Mouse (Mus musculus): ENCODE measurements around the gene Hoxc5. TPM values are rescaled to one million over a fixed set of nuclear protein-coding genes. Genes with fewer than 3 reads are reported as not detected.

The Hoxc5 gene
- polyA plus RNA-seq, 1 experiment = 14.7 TPM

- no peak for TF ChIP-seq GATA1 (IDR thresholded peaks at IDR 0.05; ENCODE audit: low read length)
Measured at GRCm38 (mm10) chr15:103041613-103042012, 74.4 kb downstream of the Hoxc5 start.

- TF ChIP-seq GATA1 (IDR thresholded peaks at IDR 0.05; ENCODE audit: low read length) = no peak
Measured at GRCm38 (mm10) chr15:103042209-103042608, 75.0 kb downstream of the Hoxc5 start.

GRCm38 (mm10) chr15:103051670-103052069 lies 84.4 kb downstream of the Hoxc5 start:
- no peak for TF ChIP-seq GATA1 (IDR thresholded peaks at IDR 0.05; ENCODE audit: low read length)

- no peak for TF ChIP-seq GATA1 (IDR thresholded peaks at IDR 0.05; ENCODE audit: low read length)
Measured at GRCm38 (mm10) chr15:103053210-103053609, 86.0 kb downstream of the Hoxc5 start.

- no peak for TF ChIP-seq GATA1 (IDR thresholded peaks at IDR 0.05; ENCODE audit: low read length)
Measured at GRCm38 (mm10) chr15:103056396-103056795, 89.2 kb downstream of the Hoxc5 start.

GRCm38 (mm10) chr15:103058715-103059114 lies 91.5 kb downstream of the Hoxc5 start:
- TF ChIP-seq GATA1 (IDR thresholded peaks at IDR 0.05; ENCODE audit: low read length) = no peak

- no peak for TF ChIP-seq GATA1 (IDR thresholded peaks at IDR 0.05; ENCODE audit: low read length)
Measured at GRCm38 (mm10) chr15:103059393-103059992, 92.2 kb downstream of the Hoxc5 start.

- no peak for TF ChIP-seq GATA1 (IDR thresholded peaks at IDR 0.05; ENCODE audit: low read length)
Measured at GRCm38 (mm10) chr15:103060021-103060340, 92.7 kb downstream of the Hoxc5 start.

- TF ChIP-seq GATA1 (IDR thresholded peaks at IDR 0.05; ENCODE audit: low read length) = no peak
Measured at GRCm38 (mm10) chr15:103060341-103061130, 93.3 kb downstream of the Hoxc5 start.

GRCm38 (mm10) chr15:103061131-103061825 lies 94.0 kb downstream of the Hoxc5 start:
- TF ChIP-seq GATA1 (IDR thresholded peaks at IDR 0.05; ENCODE audit: low read length) = no peak

- TF ChIP-seq GATA1 (IDR thresholded peaks at IDR 0.05; ENCODE audit: low read length) = no peak
Measured at GRCm38 (mm10) chr15:103061988-103062387, 94.7 kb downstream of the Hoxc5 start.

GRCm38 (mm10) chr15:103065642-103066041 lies 98.4 kb downstream of the Hoxc5 start:
- no peak for TF ChIP-seq GATA1 (IDR thresholded peaks at IDR 0.05; ENCODE audit: low read length)

Other genes with a start within 250 kb of the Hoxc5 start
- gene Calcoco1, start 245.3 kb upstream of the Hoxc5 start, polyA plus RNA-seq (2012) = 9.6 and 11.3 TPM in 2 replicates
- not detected in 2 replicates for gene Hoxc13, start 46.3 kb upstream of the Hoxc5 start, polyA plus RNA-seq (2012)
- not detected in 2 replicates for gene Hoxc12, start 30.7 kb upstream of the Hoxc5 start, polyA plus RNA-seq (2012)
- not detected in 2 replicates for gene Hoxc11, start 13.0 kb upstream of the Hoxc5 start, polyA plus RNA-seq (2012)
- 0.51 and 0.72 TPM in 2 replicates for gene Hoxc10, start 647 bp upstream of the Hoxc5 start, polyA plus RNA-seq (2012)
- gene Hoxc9, start 9.0 kb downstream of the Hoxc5 start, polyA plus RNA-seq (2012) = 6.3 and 8.3 TPM in 2 replicates
- gene Hoxc8, start 23.2 kb downstream of the Hoxc5 start, polyA plus RNA-seq (2012) = 3.7 and 3.8 TPM in 2 replicates
- 11.7 and 12.7 TPM in 2 replicates for gene Hoxc6, start 30.8 kb downstream of the Hoxc5 start, polyA plus RNA-seq (2012)
- gene Hoxc4, start 51.5 kb downstream of the Hoxc5 start, polyA plus RNA-seq (2012) = 65.2 and 89.1 TPM in 2 replicates
- 5.6 and 6.0 TPM in 2 replicates for gene Smug1, start 199.6 kb downstream of the Hoxc5 start, polyA plus RNA-seq (2012)

Data from G1E-ER4 (cell line).